Mouse (Mus musculus): ENCODE measurements around the gene Epb41l4b.

DNA sequence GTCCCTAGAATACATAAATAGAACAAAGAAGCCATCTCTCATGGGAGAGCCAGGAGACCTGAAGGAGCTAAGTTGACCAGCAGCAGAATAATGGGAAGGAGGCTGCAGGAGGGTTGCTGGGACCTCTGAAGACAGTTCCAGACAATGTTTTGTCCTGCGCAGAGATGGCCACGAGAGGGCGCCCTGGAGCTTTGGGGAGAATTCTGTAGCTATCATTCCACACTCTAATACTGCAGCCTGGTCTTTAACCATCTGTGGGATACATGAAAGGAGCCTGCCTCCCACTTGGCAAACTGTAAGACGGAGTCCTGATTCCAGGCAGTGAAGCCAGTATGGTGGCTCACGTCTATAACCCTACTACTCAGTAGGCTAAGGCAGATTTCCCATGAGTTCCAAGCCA lies 126.0 kb downstream of the Epb41l4b start:
- no peak for TF ChIP-seq POLR2A (IDR thresholded peaks at IDR 0.05; ENCODE audit: borderline replicate concordance, control insufficient read depth, low read depth, low read length)
- TF ChIP-seq CTCF (IDR thresholded peaks at IDR 0.05; ENCODE audit: control insufficient read depth, insufficient read depth, low read length): peak; percentile 85

Data from bone marrow, adult 2 months (tissue).